Mouse (Mus musculus): ENCODE measurements around the gene Diras2. TPM values are rescaled to one million over a fixed set of nuclear protein-coding genes. Genes with fewer than 3 reads are reported as not detected.

Diras2 gene
- polyA plus RNA-seq, 1 experiment from 2014 or later = 0.40 TPM

DNA sequence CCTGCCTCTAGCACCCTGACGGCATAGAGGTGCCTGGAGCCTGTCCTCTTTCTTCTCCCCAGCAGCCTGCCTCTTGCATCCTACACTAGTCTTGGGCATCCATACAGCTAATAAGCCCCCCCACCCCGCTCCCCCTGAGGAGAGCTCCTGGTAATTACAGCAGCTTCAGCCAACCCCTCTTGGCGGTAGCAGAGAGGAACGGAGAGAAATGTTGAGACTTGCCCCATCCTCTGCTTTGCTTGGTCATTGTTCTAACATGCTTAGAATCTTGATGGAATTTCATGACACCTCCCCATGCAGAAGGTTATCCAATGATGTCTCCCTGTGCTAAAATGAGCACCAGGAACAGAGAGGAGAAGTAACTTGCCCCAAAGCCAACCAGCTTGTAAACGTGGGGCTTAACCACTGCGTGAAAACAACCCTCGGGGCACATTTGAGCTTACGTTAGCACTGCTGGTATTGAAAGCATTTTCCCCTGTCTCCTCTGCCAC lies 11.0 kb upstream of the Diras2 start:
- H3K9ac ChIP-seq (ENCODE audit: low read depth, low read length) = no peak overlapping the region
- no peaks in the 10 kb centered on the region for H3K27me3 ChIP-seq (ENCODE audit: control insufficient read depth, insufficient read depth, low read length)
- H3K4me3 ChIP-seq (ENCODE audit: low read depth, low read length) = no peak overlapping the region
- H3K36me3 ChIP-seq (ENCODE audit: control insufficient read depth, insufficient read depth, low read length) = no peaks in the 10 kb centered on the region
- 78% methylated on average over 8 of the region's 8 CpGs for WGBS
- H3K27ac ChIP-seq (ENCODE audit: low read depth, low read length) = no peak overlapping the region
- DNase-seq (ENCODE audit: low spot score) = no peak
- no peaks in the 10 kb centered on the region for H3K4me1 ChIP-seq (replicated peaks; ENCODE audit: control insufficient read depth, insufficient read depth, low read length)
- ATAC-seq (ENCODE audit: low FRiP score) = no peak
- no peaks in the 10 kb centered on the region for H3K9me3 ChIP-seq (ENCODE audit: control insufficient read depth, low read length)
- H3K4me2 ChIP-seq (replicated peaks; ENCODE audit: low read depth, low read length) = no peak overlapping the region

DNA sequence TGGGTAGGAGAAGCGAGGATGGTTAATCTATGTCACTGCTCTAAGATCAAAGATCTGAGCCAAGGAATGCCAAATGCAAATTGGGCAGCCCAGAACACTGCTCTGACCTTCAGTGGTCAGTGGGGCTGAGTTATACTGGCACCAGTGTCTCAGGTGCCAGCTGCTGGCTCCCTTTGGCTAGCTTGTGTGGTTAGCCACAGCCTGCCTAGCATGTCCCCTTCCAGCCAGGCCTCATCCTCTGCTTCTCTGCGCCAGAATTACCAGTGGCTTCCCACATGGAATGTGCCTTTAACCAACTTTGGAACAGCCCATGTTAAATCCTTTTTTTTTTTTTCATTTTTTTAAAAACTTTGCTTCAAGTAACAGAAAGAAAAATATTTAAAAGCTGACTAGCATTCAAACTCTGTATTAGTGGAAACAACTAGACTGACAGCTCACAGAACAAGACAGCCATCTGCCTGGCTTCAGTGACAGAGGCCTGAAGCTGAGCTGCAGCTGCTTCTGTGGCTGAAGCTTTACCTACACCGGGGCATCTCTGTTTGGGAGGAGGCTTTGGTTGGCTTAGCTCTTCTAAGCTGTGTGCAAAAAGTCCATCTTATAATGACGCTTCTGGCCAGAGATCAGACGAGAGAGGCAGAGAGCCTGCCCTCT lies 10.4 kb upstream of the Diras2 start:
- WGBS = 83% methylated on average over 5 of the region's 5 CpGs
- Histone ChIP-seq H3K9me3 (ENCODE audit: control insufficient read depth, low read length) (no peaks in the 10 kb centered on the region), H3K4me1 (replicated peaks; ENCODE audit: control insufficient read depth, insufficient read depth, low read length) (no peaks in the 10 kb centered on the region), H3K27ac (ENCODE audit: low read depth, low read length) (no peak overlapping the region), H3K4me3 (ENCODE audit: low read depth, low read length) (no peak overlapping the region), H3K36me3 (ENCODE audit: control insufficient read depth, insufficient read depth, low read length) (no peaks in the 10 kb centered on the region), H3K4me2 (replicated peaks; ENCODE audit: low read depth, low read length) (no peak overlapping the region), H3K9ac (ENCODE audit: low read depth, low read length) (no peak overlapping the region), H3K27me3 (ENCODE audit: control insufficient read depth, insufficient read depth, low read length) (no peaks in the 10 kb centered on the region)
- no peak for DNase-seq (ENCODE audit: low spot score)
- no peak for ATAC-seq (ENCODE audit: low FRiP score)

DNA sequence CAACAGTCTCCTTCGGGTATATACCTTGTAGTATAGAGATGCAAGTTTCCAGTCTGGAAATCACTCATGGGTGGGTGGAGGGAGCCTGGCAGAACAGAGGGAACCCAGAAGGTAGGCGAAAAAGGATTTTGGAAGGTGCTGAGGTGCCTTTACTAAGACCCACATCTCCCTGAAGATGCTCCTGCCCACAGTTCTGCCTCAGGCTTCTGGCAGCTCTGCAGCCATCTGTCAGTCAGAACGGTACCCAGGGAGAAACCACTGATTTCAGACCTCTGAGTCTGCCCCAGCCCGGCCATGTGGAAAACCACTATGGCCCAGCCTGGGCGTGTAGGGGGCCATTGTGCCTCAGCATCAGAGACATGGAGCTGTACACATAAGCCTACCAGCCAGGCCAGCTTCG lies 8.4 kb upstream of the Diras2 start:
- Histone ChIP-seq H3K27me3 (ENCODE audit: control insufficient read depth, insufficient read depth, low read length) (no peaks in the 10 kb centered on the region), H3K27ac (ENCODE audit: low read depth, low read length) (no peak overlapping the region), H3K4me3 (ENCODE audit: low read depth, low read length) (no peak overlapping the region), H3K9me3 (ENCODE audit: control insufficient read depth, low read length) (no peaks in the 10 kb centered on the region), H3K4me2 (replicated peaks; ENCODE audit: low read depth, low read length) (no peak overlapping the region), H3K36me3 (ENCODE audit: control insufficient read depth, insufficient read depth, low read length) (no peaks in the 10 kb centered on the region), H3K4me1 (replicated peaks; ENCODE audit: control insufficient read depth, insufficient read depth, low read length) (no peaks in the 10 kb centered on the region), H3K9ac (ENCODE audit: low read depth, low read length) (no peak overlapping the region)
- no peak for ATAC-seq (ENCODE audit: low FRiP score)
- 85% methylated on average over 6 of the region's 6 CpGs for WGBS
- DNase-seq (ENCODE audit: low spot score) = no peak

DNA sequence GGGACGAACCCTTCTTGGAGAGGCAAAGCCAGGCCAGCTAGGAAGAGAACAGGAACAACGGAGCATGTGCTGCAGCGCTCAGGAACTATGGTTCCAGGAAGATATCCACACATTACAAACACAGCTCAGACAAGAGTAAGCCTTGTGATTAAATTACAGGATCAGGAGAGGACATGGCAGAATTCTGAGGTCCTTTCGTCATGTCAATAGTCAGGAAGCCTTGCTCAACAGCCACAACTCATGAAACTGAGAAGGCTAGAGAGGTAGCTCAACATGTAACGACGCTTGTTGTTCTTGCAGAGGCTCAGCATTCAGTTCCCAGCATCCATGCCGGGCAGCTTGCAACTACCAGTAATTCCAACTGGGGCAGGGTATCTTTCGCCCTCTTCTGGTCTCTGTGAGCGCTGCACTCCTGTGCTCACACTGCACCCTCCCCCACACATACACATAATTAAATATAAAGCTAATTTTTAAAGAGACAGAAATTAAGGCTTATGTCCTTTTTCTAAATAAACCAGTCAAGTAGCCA lies 7.6 kb upstream of the Diras2 start:
- H3K9ac ChIP-seq (ENCODE audit: low read depth, low read length) = no peak overlapping the region
- DNase-seq (ENCODE audit: low spot score) (no peak), ATAC-seq (ENCODE audit: low FRiP score) (no peak)
- H3K4me1 ChIP-seq (replicated peaks; ENCODE audit: control insufficient read depth, insufficient read depth, low read length) = no peaks in the 10 kb centered on the region
- H3K36me3 ChIP-seq (ENCODE audit: control insufficient read depth, insufficient read depth, low read length) = no peaks in the 10 kb centered on the region
- no peaks in the 10 kb centered on the region for H3K9me3 ChIP-seq (ENCODE audit: control insufficient read depth, low read length)
- no peak overlapping the region for H3K4me2 ChIP-seq (replicated peaks; ENCODE audit: low read depth, low read length)
- H3K27me3 ChIP-seq (ENCODE audit: control insufficient read depth, insufficient read depth, low read length) = no peaks in the 10 kb centered on the region
- no peak overlapping the region for H3K27ac ChIP-seq (ENCODE audit: low read depth, low read length)
- 88% methylated on average over 9 of the region's 9 CpGs for WGBS
- H3K4me3 ChIP-seq (ENCODE audit: low read depth, low read length) = no peak overlapping the region

DNA sequence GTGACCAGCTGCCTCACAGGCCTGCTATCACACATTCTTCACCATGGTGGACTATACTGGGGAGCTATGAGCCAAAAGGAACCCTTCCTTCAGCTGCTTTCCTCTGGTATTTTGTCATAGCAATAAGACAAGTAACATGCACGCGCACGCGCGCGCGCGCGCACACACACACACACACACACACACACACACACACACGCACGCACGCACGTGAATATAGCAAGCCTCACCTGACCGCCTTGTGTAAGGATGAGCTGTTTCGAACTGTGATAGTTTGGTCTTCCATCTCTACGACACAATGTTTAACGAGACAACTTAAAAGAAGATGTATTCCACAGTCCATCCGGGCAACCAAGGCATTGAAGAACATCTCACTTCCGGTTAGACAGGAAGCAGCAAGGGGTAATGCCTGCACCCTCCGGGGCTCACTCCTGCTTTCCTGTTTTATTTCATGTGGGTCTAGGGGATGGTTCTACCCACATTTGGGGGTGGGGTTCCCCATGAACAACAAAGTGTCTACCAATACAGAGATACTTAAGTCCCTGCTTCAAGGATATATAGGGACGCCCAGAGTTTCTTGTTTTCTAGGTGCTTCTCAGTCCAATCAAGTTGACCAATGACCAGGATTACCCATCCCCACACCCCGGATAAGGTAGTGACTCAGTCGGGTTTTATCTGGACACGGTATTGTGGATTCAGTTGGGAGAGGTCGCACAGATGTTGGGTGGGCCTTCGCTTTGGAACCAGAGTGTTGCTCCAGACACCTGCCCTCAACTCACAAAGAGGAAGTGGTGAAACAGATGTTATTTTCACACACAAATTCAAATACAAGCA lies 6.9 kb upstream of the Diras2 start:
- no peaks in the 10 kb centered on the region for H3K36me3 ChIP-seq (ENCODE audit: control insufficient read depth, insufficient read depth, low read length)
- DNase-seq (ENCODE audit: low spot score) (no peak), ATAC-seq (ENCODE audit: low FRiP score) (no peak)
- no peak overlapping the region for H3K9ac ChIP-seq (ENCODE audit: low read depth, low read length)
- H3K4me3 ChIP-seq (ENCODE audit: low read depth, low read length) = no peak overlapping the region
- H3K27me3 ChIP-seq (ENCODE audit: control insufficient read depth, insufficient read depth, low read length) = no peaks in the 10 kb centered on the region
- no peak overlapping the region for H3K4me2 ChIP-seq (replicated peaks; ENCODE audit: low read depth, low read length)
- 96% methylated on average over 26 of the region's 26 CpGs for WGBS
- no peaks in the 10 kb centered on the region for H3K9me3 ChIP-seq (ENCODE audit: control insufficient read depth, low read length)
- H3K27ac ChIP-seq (ENCODE audit: low read depth, low read length) = no peak overlapping the region
- no peaks in the 10 kb centered on the region for H3K4me1 ChIP-seq (replicated peaks; ENCODE audit: control insufficient read depth, insufficient read depth, low read length)

DNA sequence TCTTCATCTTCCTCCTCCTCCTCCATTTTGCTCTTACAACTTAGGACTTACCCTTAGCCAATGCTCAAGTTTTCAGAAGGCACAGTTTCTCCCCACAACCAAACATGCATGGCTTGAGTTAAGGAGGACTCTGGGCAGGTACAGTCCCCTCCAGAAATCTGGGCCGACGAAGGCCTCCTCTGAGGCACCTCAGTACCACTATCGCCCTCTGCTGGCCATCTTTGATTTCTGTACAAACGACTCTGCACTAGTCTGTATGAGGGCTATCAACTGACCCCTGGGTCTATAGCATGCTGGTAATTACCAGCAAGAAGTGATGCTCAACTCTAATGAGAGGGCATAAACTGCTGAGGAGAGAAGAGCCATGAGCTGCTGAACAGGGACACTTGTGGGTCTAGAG lies 4.5 kb upstream of the Diras2 start:
- Histone ChIP-seq H3K9ac (ENCODE audit: low read depth, low read length) (no peak overlapping the region), H3K27ac (ENCODE audit: low read depth, low read length) (no peak overlapping the region), H3K27me3 (ENCODE audit: control insufficient read depth, insufficient read depth, low read length) (no peaks in the 10 kb centered on the region), H3K4me1 (replicated peaks; ENCODE audit: control insufficient read depth, insufficient read depth, low read length) (no peaks in the 10 kb centered on the region), H3K9me3 (ENCODE audit: control insufficient read depth, low read length) (no peaks in the 10 kb centered on the region), H3K36me3 (ENCODE audit: control insufficient read depth, insufficient read depth, low read length) (no peaks in the 10 kb centered on the region), H3K4me3 (ENCODE audit: low read depth, low read length) (no peak overlapping the region), H3K4me2 (replicated peaks; ENCODE audit: low read depth, low read length) (no peak overlapping the region)
- DNase-seq (ENCODE audit: low spot score) (peak; percentile 85), ATAC-seq (ENCODE audit: low FRiP score) (no peak)
- WGBS = 11% methylated on average over 4 of the region's 4 CpGs

DNA sequence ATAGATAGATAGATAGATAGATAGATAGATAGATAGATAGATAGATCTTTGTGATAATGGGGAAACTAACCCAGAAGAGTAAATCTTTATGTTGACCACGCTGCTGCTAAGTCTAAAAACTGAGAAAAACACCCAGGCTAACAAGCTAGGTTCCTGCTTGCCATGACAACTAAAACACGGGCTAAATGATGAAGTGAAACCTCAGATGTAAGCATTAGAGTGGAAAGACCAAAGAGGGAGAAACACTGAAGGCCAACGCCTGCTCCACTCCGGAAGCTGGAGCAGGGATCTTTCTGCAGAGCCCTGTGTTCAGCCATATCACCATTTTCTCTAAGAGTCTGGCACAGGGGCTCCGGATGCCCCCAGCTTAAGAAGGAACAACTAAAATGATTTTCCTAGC lies 2.6 kb upstream of the Diras2 start:
- DNase-seq (ENCODE audit: low spot score) = no peak
- no peaks in the 10 kb centered on the region for H3K9me3 ChIP-seq (ENCODE audit: control insufficient read depth, low read length)
- H3K27me3 ChIP-seq (ENCODE audit: control insufficient read depth, insufficient read depth, low read length) = peaks cover 14% of the 10 kb centered on the region
- H3K4me1 ChIP-seq (replicated peaks; ENCODE audit: control insufficient read depth, insufficient read depth, low read length) = 0 out of 2 replicates have a peak, but pooled peaks cover 4% of the 10 kb centered on the region
- ATAC-seq (ENCODE audit: low FRiP score) = no peak
- H3K9ac ChIP-seq (ENCODE audit: low read depth, low read length) = no peak overlapping the region
- no peak overlapping the region for H3K27ac ChIP-seq (ENCODE audit: low read depth, low read length)
- no peak overlapping the region for H3K4me2 ChIP-seq (replicated peaks; ENCODE audit: low read depth, low read length)
- no peaks in the 10 kb centered on the region for H3K36me3 ChIP-seq (ENCODE audit: control insufficient read depth, insufficient read depth, low read length)
- WGBS = 71% methylated on average over 5 of the region's 5 CpGs
- no peak overlapping the region for H3K4me3 ChIP-seq (ENCODE audit: low read depth, low read length)

DNA sequence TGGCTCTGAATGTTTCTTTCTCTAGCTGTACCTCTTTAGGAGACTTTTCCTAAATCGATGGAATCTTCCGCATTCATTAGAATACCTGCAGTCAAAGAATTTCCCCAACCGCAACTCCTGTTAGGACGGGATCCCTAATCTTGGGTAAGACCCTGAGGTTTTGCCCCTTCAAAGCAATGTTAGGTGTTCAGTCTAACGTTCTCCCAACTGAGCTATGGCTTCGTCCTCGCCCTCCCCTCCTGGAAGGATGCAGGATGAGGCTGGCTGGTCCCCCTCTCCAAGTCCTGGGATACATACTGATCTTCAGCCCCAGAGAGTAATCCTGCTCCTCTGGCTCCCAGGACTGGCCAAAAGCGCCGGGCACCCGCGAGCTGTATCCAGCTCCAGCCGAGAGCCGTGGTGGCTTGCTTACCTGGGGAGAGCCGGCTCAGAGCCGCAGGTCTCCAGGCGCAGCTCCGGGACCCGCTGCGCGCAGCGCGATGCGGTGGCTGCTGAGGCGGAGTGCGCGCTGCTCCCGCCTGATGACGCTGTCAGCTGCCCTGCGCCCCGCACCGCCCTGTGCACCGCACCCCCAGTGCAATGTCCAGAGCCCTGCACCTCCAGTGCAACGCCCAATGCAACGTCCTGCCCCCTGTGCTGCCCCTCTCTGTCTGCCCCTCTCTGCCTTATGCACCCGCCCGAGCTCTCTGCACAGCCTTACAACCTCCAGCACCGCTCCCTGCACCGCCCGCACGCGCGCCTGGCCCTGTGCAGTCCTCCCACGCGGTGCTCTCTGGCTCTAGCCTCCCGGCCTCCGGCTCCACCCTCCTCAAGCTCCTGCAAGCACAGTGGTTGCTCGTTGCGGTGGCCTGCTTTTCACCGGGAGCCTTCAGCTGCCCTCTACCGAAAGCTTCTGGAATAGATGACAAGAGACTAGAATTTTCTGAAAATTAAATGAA lies 802 bp downstream of the Diras2 start:
- Histone ChIP-seq H3K27me3 (ENCODE audit: control insufficient read depth, insufficient read depth, low read length) (peaks cover 14% of the 10 kb centered on the region), H3K9ac (ENCODE audit: low read depth, low read length) (peak overlapping the region; percentile 62), H3K36me3 (ENCODE audit: control insufficient read depth, insufficient read depth, low read length) (no peaks in the 10 kb centered on the region), H3K27ac (ENCODE audit: low read depth, low read length) (no peak overlapping the region), H3K4me1 (replicated peaks; ENCODE audit: control insufficient read depth, insufficient read depth, low read length) (0 out of 2 replicates have a peak, but pooled peaks cover 4% of the 10 kb centered on the region), H3K4me2 (replicated peaks; ENCODE audit: low read depth, low read length) (peak overlapping the region; percentile 83), H3K9me3 (ENCODE audit: control insufficient read depth, low read length) (no peaks in the 10 kb centered on the region), H3K4me3 (ENCODE audit: low read depth, low read length) (peak overlapping the region; percentile 42)
- ATAC-seq (ENCODE audit: low FRiP score) (peak; percentile 90), DNase-seq (ENCODE audit: low spot score) (peak; percentile 82)
- WGBS = 3% methylated on average over 40 of the region's 50 CpGs
